Mouse (Mus musculus) right cerebral cortex, postnatal 36 days (tissue): ENCODE measurements at regions not wholly inside any gene's neighbourhood (a gene's known extent, or its start where the extent isn't known, plus 50 kb on each side); places are given as distances from the start of the nearest gene placed in this dataset.
"Not testable (repeated sequence)": the region's sequence is repeated elsewhere in the genome, so short reads cannot be mapped to it uniquely, and the experiment has no call there.

Experiments used
- DNase-seq, 2 experiments: peaks; one replicate each; pipeline ENCODE4 v3.0.0; 2022; ENCODE audit warnings: low spot score in 2 of 2, mixed read lengths in 1 of 2

- no peak for DNase-seq
These were observed 291.8 kb downstream of the Tox3 start for GRCm38 (mm10) chr8:90056331-90056730.

GRCm38 (mm10) chr8:90046779-90047178, 301.4 kb downstream of the Tox3 start:
- no peak for DNase-seq

- DNase-seq = no peak
These were observed 311.7 kb downstream of the Tox3 start for GRCm38 (mm10) chr8:90036436-90036835.

DNA sequence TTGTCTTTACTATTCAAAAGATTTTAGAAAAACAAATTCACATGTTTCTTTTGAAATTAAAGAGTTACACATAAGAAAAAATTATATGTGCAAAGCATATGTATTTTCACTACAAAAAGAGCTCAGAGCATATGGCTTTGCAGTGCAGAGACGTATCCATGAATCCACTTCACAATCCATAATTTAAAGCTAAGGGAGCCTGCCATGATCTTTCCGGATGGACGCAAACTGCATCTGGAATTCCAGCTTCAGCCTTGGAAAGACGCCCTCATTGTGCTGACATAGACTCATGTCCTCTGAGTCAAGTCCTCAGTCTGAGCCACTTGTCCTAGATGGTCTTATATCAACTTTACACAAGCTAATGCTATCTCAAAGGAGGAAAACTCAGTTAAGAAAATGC, 315.6 kb downstream of the Tox3 start:
- DNase-seq = no peak

DNA sequence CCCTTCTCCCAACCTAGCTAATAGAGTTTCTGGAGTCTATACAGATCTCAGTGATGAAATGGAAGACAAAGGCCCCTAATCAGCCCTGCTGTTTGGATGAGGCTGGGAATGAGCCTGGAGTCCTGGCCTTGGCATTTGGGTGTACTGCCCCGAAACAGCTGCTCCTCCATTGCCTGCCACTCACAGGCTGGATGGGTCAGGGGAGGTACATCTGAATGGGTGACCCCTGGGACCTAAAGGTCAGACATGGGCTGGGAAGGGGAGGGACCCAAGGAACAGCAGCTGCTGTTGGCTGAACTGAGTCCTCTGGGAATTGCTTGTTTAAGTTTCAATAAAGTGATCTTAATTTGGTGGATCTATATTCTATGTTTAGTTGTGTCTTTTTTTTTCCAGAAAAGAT, 316.9 kb downstream of the Tox3 start:
- DNase-seq = no peak

DNA sequence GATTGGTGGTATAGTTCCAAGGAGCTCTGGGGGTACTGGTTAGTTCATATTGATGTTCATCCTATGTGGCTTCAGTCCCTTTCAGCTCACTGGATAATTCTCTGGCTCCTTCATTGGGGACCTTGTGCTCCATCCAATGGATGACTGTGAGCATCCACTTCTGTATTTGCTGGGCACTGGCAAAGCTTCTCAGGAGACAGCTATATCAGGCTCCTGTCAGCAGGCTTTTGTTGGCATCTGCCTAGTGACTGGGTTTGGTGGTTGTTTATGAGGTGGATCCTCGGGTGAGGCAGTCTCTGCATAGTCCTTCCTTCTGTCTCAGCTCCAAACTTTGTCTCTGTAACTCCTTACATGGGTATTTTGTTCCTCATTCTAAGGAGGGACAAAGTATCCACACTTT, 330.2 kb downstream of the Tox3 start:
- not testable (repeated sequence) for DNase-seq

DNA sequence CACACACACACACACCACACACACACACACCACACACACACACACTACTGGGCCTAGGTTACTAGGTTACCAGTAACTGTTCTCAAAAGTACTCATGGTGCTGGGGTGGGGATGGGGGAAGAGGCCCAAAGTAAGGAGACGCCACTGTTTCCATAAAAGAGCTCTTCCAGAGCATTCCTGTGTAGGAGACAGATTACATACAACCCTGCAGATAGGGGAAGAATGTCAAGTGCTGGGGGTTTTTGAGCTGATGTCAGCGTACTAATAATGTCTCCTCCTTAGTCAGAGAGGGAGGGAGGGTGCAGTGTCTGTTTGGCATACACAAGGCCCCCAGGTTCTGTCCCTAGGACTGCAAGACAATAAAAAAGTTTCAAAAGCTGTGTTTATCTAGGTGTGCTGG, 334.4 kb downstream of the Tox3 start:
- no peak for DNase-seq

- DNase-seq = no peak
These were observed 336.3 kb downstream of the Tox3 start for GRCm38 (mm10) chr8:90011682-90012409.

- DNase-seq = no peak
These were observed 338.7 kb downstream of the Tox3 start for GRCm38 (mm10) chr8:90009431-90009830.

DNA sequence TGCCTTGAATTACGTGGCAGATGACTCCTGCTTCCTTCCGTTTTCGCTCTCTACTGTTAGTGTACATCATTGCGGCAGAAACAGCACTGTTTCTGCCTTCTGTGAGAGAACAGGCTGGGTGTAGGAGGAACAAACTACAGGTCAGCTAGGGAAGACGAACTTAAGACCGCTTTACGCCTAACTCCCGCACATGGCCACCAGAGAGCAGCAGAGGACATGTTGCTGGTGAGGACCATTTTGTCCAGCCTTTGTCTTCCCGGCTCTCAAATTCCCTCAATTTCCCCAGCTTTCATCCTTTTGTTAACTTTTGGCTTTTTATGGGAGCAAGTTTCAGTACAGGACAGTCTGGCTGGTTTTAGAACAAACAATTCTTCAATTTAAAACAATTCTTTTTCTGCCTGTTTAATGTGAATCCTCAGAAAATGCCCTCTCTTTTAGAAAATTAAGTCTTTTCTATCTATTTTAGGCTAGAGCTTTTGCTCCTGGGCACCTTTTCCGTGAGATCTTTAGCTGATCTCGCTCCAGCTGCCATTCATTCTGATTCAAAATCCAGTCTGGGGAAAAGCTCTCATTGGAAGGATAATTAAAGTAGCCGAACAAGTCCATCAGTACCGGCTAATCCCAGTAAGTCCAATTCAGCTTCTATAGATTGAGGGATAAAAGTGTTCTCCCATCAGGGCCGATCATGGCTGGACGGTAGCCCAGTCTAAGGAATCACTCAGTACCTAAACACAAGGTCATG, 347.1 kb downstream of the Tox3 start:
- peak; percentile 53 to 64 for DNase-seq

DNA sequence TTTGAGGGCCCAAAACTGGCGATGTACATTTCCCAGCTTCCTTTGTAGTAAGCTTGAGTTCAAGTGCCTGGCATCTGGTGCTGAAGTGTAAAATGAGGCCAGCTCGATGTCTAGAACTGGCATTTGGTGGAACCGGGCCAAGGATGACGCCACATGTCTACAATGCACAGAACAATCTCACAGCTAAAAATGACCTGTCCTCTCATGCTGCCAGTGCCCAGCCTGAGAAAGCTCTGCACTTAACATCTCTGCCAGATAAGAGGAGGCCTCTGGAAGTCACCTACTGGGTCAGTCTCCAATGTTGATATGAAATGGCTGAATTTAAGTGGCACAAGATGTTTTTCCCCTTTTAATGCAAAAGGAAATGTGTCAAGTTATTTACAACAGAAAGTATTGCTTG, 354.4 kb downstream of the Tox3 start:
- DNase-seq = no peak

DNA sequence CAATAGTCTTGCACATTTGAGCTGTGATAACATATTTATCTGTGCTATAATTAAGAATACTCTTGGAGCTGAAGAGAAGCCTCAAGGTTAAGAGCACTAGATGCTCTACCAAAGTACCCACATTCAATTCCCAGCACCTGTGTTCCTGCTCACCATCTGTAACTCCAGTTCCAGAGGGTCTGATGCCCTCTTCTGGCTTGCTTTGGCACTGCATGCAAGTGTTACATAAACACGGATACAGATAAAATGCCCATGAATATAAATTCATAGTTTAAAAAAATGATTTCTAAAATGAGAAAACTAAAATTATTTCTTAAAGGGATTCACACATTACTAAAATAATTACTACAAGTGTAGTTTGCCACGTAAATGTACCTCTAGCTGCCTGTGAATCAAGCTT, 364.3 kb downstream of the Tox3 start:
- no peak for DNase-seq

DNA sequence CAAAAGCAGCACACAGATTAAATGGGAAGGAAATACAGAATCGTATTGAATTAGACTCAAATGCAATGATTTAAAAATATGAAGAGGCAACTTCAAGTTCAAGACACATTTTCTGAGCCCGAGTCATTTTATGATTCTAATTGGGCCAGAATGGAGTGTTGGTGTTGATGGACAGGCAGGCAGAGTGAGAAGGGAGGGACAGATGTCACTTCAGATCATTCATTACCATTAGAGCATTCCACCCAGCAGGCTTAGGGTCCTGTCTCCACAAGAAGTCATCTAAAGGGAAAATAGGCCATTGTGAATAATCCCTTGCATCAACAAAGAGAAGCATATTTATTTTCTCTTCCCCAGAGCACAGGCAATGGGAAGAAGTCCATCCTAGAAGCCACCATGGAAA, 365.6 kb downstream of the Tox3 start:
- no peak for DNase-seq

DNA sequence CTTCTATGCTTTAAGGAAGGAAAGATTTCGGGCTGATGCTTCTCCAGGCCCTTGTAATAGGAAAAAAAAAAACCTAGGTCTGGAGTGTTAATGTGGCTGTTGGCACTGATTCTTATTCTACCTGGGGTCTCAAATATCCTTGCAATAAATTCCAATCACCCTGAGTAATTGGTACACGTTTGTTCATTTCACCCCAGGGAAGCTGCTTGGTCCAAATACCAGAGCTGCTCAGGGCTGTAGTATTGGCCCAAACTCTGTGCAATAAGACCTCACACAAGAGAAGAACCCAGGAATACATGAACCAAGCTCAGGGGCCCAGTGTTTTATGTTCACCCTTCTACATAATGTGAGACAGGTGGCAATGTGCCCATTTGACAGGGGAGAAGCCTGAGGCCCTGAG, 366.8 kb downstream of the Tox3 start:
- no peak for DNase-seq

DNA sequence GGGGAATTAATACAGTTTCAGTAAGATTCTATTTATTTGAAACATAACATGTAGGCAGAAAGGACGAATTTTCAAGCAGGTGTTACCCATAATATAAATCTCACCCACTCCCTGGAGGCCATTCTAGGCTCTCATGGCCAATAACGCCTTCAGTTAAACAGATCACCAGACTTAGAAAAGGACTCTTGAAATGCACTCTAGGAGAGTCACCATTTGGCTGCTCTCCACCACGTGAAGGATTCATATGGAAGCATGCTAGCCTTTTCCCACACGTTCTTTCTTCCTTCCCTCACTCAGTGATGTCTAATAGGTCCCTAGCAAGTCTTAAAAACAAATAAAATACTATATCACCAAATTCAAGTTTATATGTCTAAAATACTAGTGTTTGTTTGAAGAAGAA, 367.7 kb downstream of the Tox3 start:
- DNase-seq = no peak

GRCm38 (mm10) chr8:89962799-89963198, 385.3 kb downstream of the Tox3 start:
- DNase-seq = peak in 1 of 2 experiments; percentile 9

DNA sequence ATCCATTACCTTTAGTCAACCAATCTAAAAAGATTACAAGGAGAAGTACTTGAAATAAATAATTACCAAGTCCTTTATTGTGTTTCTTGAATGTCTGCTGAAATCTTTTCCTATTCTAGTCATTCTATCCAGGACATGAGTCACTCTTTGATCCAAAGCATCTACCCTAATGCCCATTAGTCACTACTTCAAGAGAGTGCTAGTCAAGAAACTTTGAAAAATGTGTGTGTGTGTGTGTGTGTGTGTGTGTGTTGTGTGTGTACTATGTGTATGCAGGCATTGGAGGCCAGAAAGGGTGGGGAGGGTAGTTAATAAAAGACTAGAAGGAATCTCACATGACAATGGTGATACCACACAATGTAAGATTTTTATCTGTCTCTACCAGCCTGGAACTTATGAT, 390.7 kb downstream of the Tox3 start:
- DNase-seq = no peak

GRCm38 (mm10) chr8:89956482-89957020, 391.6 kb downstream of the Tox3 start:
- DNase-seq = no peak

DNA sequence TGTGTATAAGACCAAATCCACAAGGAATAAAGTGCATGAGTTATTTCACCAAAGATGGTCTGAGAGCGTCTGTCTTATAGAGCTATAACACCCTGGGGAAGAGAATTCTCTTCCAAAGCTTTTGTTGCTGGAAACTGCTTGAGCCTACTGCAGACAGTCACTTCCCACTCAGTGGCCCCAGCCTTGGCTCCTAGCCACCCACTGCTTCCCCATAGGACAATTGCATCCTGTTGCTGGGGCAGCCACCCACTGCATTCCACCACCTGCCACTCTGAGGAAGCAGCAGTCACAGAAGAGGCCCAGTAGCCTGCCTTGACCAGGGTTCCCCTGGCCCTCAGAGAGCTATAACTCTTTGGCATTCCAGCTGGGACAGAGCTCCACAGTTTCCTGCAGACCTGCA, 409.3 kb downstream of the Tox3 start:
- peak; percentile 60 to 74 for DNase-seq

GRCm38 (mm10) chr8:89934521-89934920, 413.6 kb downstream of the Tox3 start:
- no peak for DNase-seq

- peak in 1 of 2 experiments; percentile 3 for DNase-seq
These were observed 421.4 kb downstream of the Tox3 start for GRCm38 (mm10) chr8:89926666-89927232.

- DNase-seq = peak; percentile 5 to 16
These were observed 423.4 kb downstream of the Tox3 start for GRCm38 (mm10) chr8:89924697-89925096.

- DNase-seq = peak in 1 of 2 experiments; percentile 7
These were observed 434.1 kb downstream of the Tox3 start for GRCm38 (mm10) chr8:89914076-89914475.
